Mouse (Mus musculus) ES-Bruce4 (cell line): ENCODE measurements around the gene Ccdc127. TPM values are rescaled to one million over a fixed set of nuclear protein-coding genes. Genes with fewer than 3 reads are reported as not detected.

Source experiments
- H3K27ac ChIP-seq: 2 replicates; pipeline ENCODE4 v1.5.1; 2012; ENCODE audit warnings: low read length, inconsistent platforms; ENCODE audit not compliant: insufficient read depth
- H3K27me3 ChIP-seq: 2 replicates; pipeline ENCODE4 v1.6.1; 2012; ENCODE audit warnings: mild to moderate bottlenecking, low read length, inconsistent platforms; ENCODE audit not compliant: control insufficient read depth, poor library complexity, insufficient read depth, severe bottlenecking
- H3K36me3 ChIP-seq: 2 replicates; pipeline ENCODE4 v1.6.1; 2012; ENCODE audit warnings: inconsistent platforms, mild to moderate bottlenecking, low read length, moderate library complexity; ENCODE audit not compliant: control insufficient read depth, poor library complexity, insufficient read depth, severe bottlenecking
- H3K4me1 ChIP-seq: one replicate; pipeline ENCODE4 v1.8.1; 2011; ENCODE audit warnings: low read length; ENCODE audit not compliant: control insufficient read depth, insufficient read depth
- H3K4me3 ChIP-seq: 2 replicates; pipeline ENCODE4 v1.5.1; 2011; ENCODE audit warnings: low read depth, mild to moderate bottlenecking, low read length
- H3K9ac ChIP-seq: 2 replicates; pipeline ENCODE4 v1.6.1; 2012; ENCODE audit warnings: low read depth, mild to moderate bottlenecking, inconsistent platforms; ENCODE audit not compliant: poor library complexity, severe bottlenecking
- H3K9me3 ChIP-seq: replicated peaks from 2 replicates; pipeline ENCODE4 v1.6.1; 2012; ENCODE audit warnings: mild to moderate bottlenecking, low read length, inconsistent platforms; ENCODE audit not compliant: control insufficient read depth, poor library complexity, insufficient read depth, severe bottlenecking
- CTCF ChIP-seq: IDR thresholded peaks from one replicate; pipeline ENCODE4 v1.8.1; 2011; ENCODE audit warnings: low read depth, low read length
- EP300 ChIP-seq: IDR thresholded peaks from 2 replicates; pipeline ENCODE4 v1.6.1; 2011; ENCODE audit warnings: low read depth, low read length; ENCODE audit not compliant: insufficient read depth
- POLR2A ChIP-seq: IDR thresholded peaks from one replicate; pipeline ENCODE4 v1.8.1; 2011; ENCODE audit warnings: low read length; ENCODE audit not compliant: insufficient read depth
- polyA plus RNA-seq: library from polyadenylated mRNA; stranded (reverse); fragments of >200 nt; gene quantifications from 2 replicates; pipeline ENCODE4 v1.2.4, GENCODE M21; 2011; ENCODE audit warnings: low read depth; ENCODE audit not compliant: missing spikeins, insufficient read depth, insufficient read length

Ccdc127 gene
- polyA plus RNA-seq, 1 experiment = 55.8 TPM

DNA sequence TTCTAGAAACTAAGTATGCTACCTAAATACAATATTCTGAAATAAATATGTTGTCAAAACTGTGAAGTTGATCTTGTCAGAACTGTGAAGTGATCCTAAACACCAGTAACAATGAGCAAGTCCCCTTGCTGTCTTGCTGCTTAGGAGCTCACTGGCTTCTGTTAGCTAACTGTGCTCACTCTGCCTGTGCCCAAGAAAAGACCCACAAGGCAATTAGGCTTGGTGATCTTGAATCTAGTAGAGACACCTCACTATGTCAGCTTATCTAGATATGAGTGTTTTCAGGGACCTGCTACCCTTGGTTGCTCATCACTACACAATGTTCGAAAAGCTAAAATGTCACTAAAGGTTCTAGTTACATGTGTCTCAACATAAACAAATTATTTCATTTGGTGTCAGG is 44.3 kb upstream of the Ccdc127 start:
- no peak overlapping the region for H3K4me3 ChIP-seq
- H3K9me3 ChIP-seq = no peaks in the 10 kb centered on the region
- no peak overlapping the region for H3K9ac ChIP-seq
- H3K4me1 ChIP-seq = no peaks in the 10 kb centered on the region
- H3K27me3 ChIP-seq = no peaks in the 10 kb centered on the region
- H3K36me3 ChIP-seq = peaks cover 30% of the 10 kb centered on the region
- H3K27ac ChIP-seq = no peak overlapping the region
- no peak for TF ChIP-seq EP300
- no peak for TF ChIP-seq CTCF
- no peak for TF ChIP-seq POLR2A

GRCm38 (mm10) chr13:74314616-74315015 is 35.5 kb upstream of the Ccdc127 start:
- peaks cover 8% of the 10 kb centered on the region for H3K36me3 ChIP-seq
- H3K9ac ChIP-seq = no peak overlapping the region
- TF ChIP-seq CTCF (no peak), POLR2A (no peak), EP300 (no peak)
- no peaks in the 10 kb centered on the region for H3K4me1 ChIP-seq
- no peaks in the 10 kb centered on the region for H3K27me3 ChIP-seq
- no peak overlapping the region for H3K4me3 ChIP-seq
- no peak overlapping the region for H3K27ac ChIP-seq
- no peaks in the 10 kb centered on the region for H3K9me3 ChIP-seq

DNA sequence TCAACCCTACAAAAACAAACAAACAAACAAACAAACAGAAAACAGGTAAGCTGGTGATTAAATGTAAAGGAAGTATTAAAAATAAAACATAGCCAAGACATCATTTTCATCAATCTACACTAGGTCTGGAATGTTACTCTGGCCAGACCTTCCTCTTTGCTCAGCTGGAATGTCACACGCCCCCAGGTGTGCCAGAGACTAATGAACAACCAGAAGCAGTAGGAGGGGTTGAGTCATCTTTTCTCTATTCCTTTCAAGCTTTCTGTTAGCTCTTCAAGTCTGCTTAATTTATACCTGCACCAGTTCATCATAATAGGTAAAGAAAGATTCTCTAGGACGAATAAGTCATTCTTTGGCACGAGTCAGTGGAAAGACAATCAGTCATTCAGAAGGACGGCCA is 33.7 kb upstream of the Ccdc127 start:
- Histone ChIP-seq H3K36me3 (no peaks in the 10 kb centered on the region), H3K27me3 (no peaks in the 10 kb centered on the region), H3K9ac (peak overlapping the region; percentile 88), H3K27ac (no peak overlapping the region), H3K4me3 (peak overlapping the region; percentile 83), H3K9me3 (no peaks in the 10 kb centered on the region), H3K4me1 (no peaks in the 10 kb centered on the region)
- TF ChIP-seq EP300 = no peak
- no peak for TF ChIP-seq POLR2A
- TF ChIP-seq CTCF = no peak

GRCm38 (mm10) chr13:74316789-74317169 is 33.3 kb upstream of the Ccdc127 start:
- H3K27ac ChIP-seq = no peak overlapping the region
- H3K27me3 ChIP-seq = no peaks in the 10 kb centered on the region
- no peaks in the 10 kb centered on the region for H3K9me3 ChIP-seq

DNA sequence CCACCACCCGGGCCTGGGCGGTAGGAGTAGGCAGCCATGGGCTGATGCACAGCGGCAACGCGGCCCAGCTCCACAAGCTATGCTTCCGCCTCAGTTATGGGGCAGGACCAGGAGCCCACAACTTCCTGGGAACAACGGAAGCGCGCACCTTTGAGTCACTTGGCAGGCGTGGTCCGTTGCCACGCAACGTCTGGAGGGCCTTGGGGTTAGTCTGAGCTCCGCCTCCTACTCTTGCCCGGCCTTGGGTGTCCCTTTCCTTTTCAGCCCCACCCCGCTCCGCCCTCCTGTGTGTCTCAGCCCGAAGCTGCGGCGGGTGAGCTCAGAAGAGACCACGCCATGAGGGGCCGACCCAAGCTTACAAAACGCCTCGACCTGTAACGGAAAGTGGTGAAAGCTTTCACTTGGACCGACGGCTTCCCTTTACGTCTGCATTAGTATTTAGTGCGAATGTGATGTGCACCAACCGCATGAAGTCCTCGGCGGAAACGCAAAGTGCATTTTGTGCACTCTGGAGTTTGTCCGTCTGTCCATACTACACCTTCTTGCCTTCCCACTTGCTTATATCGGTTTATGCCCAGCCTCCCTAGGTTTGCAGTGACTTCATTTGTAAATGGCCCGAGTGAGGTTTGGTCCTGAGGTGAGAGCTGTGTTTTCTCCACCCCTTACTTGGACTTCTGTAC is 32.8 kb upstream of the Ccdc127 start, which contains the start of gene Pdcd6:
TSS of gene Pdcd6 (minus strand) at position 411 of the 680 bp plus-strand sequence.
- no peak within 1 kb of the TSS; the same call in 1 of the 2 replicates for H3K27ac ChIP-seq
- peak within 1 kb of the TSS; percentile 88 for H3K9ac ChIP-seq
- peak within 1 kb of the TSS; percentile 98 for H3K4me3 ChIP-seq
- no peaks in the 10 kb centered on the region for H3K4me1 ChIP-seq
- peaks cover 4% of the 10 kb centered on the region for H3K36me3 ChIP-seq
- TF ChIP-seq POLR2A = no peak
- no peak for TF ChIP-seq EP300
- TF ChIP-seq CTCF = no peak
- no peaks in the 10 kb centered on the region for H3K27me3 ChIP-seq
- H3K9me3 ChIP-seq = no peaks in the 10 kb centered on the region

More at GRCm38 (mm10) chr13:74316789-74317169, 33.3 kb upstream of the Ccdc127 start:
- H3K4me3 ChIP-seq = peak overlapping the region; percentile 83
- no peak for TF ChIP-seq EP300
- no peak for TF ChIP-seq CTCF
- no peak for TF ChIP-seq POLR2A
- peak overlapping the region; percentile 88 for H3K9ac ChIP-seq
- H3K4me1 ChIP-seq = no peaks in the 10 kb centered on the region
- H3K36me3 ChIP-seq = no peaks in the 10 kb centered on the region; the same call in 1 of the 2 replicates

DNA sequence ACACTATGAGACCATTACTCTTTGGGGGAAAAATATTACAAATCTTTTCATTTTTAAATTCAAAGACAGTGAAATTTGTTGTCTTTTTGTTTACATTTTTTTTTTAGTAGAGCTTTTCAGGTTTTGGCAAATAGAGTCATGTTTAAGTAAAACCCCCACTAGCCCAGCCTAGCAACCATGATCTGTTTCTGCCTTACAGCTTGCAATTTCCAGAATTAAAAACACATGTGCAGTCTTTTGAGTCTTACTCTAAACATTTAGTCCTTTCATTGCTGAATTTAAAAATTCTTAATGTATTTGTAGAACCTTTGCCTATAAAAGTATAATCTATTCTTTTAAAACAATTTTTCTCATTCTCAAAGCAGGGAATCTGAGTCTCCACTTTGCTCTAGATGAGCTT is 20.8 kb upstream of the Ccdc127 start:
- H3K36me3 ChIP-seq = peaks cover 64% of the 10 kb centered on the region
- no peak overlapping the region for H3K27ac ChIP-seq
- no peak overlapping the region for H3K9ac ChIP-seq
- H3K9me3 ChIP-seq = no peaks in the 10 kb centered on the region
- no peak overlapping the region for H3K4me3 ChIP-seq
- no peaks in the 10 kb centered on the region for H3K27me3 ChIP-seq
- peaks cover 1% of the 10 kb centered on the region for H3K4me1 ChIP-seq
- no peak for TF ChIP-seq EP300
- TF ChIP-seq POLR2A = no peak
- no peak for TF ChIP-seq CTCF
